29 mouse cellular contexts compared by ENCODE assay signal in genomic region chr4:117352957-117353356, GRCm38 (mm10).
DNase-seq lines count a peak whose midpoint lies in the region; ATAC-seq and TF ChIP-seq lines count a peak whose summit lies in the region.
"Had no signal": no experiment of that assay in that cellular context is flagged by ENCODE, and none has a peak within 500 bp of the region (broad histone marks: within the 10 kb centered on the region; RNA-seq: fewer than 3 reads in every experiment).

No protein-coding gene starts in this region.

- H3K9ac ChIP-seq in limb, embryonic 13.5 days, result no peak overlapping the region
- H3K9ac ChIP-seq: embryonic facial prominence, embryonic 12.5 days; embryonic facial prominence, embryonic 15.5 days; forebrain, postnatal 0 days; heart, embryonic 13.5 days; hindbrain, embryonic 14.5 days had no signal

- H3K36me3 ChIP-seq in limb, embryonic 13.5 days, result no peaks in the 10 kb centered on the region
- H3K36me3 ChIP-seq: embryonic facial prominence, embryonic 12.5 days; embryonic facial prominence, embryonic 15.5 days; G1E; heart, embryonic 13.5 days had no signal

- no peaks in the 10 kb centered on the region for H3K9me3 ChIP-seq in limb, embryonic 13.5 days
- H3K9me3 ChIP-seq: embryonic facial prominence, embryonic 12.5 days; embryonic facial prominence, embryonic 15.5 days; G1E; heart, embryonic 13.5 days had no signal

- no peak for DNase-seq in gastrocnemius, adult 2 months
- no peak for DNase-seq in gastrocnemius, postnatal 25 days
- peak; percentile 79 for DNase-seq in ES-CJ7 (ENCODE audit: low read depth, low spot score)
- peak; percentile 67 for DNase-seq in ZHBTc4 (ENCODE audit: low read depth, low spot score)
- no peak for DNase-seq in kidney, postnatal 36 days
- no peak for DNase-seq in kidney, adult 8-10 months
- DNase-seq in testis, postnatal 14 days (ENCODE audit: low spot score), result no peak
- DNase-seq: adrenal gland, adult 8-10 months; adrenal gland, postnatal 25 days; cerebellum, adult 18-20 months; cerebellum, adult 9-10 months; cerebellum, postnatal 14 days; forebrain, postnatal 0 days; gastrocnemius, postnatal 10 days; heart, adult 11 months; heart, postnatal 14 days; heart, postnatal 4 days had no signal

- H3K4me1 ChIP-seq in limb, embryonic 13.5 days, result peaks cover 85% of the 10 kb centered on the region

- no peak overlapping the region for H3K4me3 ChIP-seq in gastrocnemius, adult 2 months
- no peak overlapping the region for H3K4me3 ChIP-seq in limb, embryonic 13.5 days
- H3K4me3 ChIP-seq: embryonic facial prominence, embryonic 12.5 days; embryonic facial prominence, embryonic 15.5 days; heart, embryonic 13.5 days had no signal

- peak overlapping the region; percentile 81 for H3K27ac ChIP-seq in gastrocnemius, adult 2 months
- 0 out of 2 replicates have a peak overlapping the region, but pooled peaks have one; percentile 15 for H3K27ac ChIP-seq in limb, embryonic 13.5 days
- H3K27ac ChIP-seq: embryonic facial prominence, embryonic 12.5 days; embryonic facial prominence, embryonic 15.5 days; heart, embryonic 13.5 days; hindbrain, embryonic 14.5 days; hindbrain, postnatal 0 days had no signal

- 51% methylated on average over 9 of the region's 9 CpGs for WGBS in limb, embryonic 13.5 days

- intact Hi-C loops in gastrocnemius, adult 2 months (cut with DNase I), result no loop called here

- ATAC-seq in limb, embryonic 13.5 days (ENCODE audit: low FRiP score, low read depth), result no peak
- ATAC-seq: activated CD4-positive, CD25-positive, alpha-beta regulatory T cell, adult 4 months; forebrain, embryonic 14.5 days; forebrain, postnatal 0 days; hindbrain, postnatal 0 days; inflammation-experienced regulatory T-cells, adult 6 months; intestine, embryonic 16.5 days; Patski had no signal

- TF ChIP-seq CTCF in gastrocnemius, adult 2 months (IDR thresholded peaks at IDR 0.05), result no peak

- H3K4me2 ChIP-seq in limb, embryonic 13.5 days (replicated peaks), result no peak overlapping the region
- H3K4me2 ChIP-seq: embryonic facial prominence, embryonic 12.5 days; embryonic facial prominence, embryonic 15.5 days; heart, embryonic 13.5 days; hindbrain, embryonic 14.5 days had no signal

- peaks cover 3% of the 10 kb centered on the region; the same call in 1 of the 2 replicates for H3K27me3 ChIP-seq in limb, embryonic 13.5 days
- H3K27me3 ChIP-seq: embryonic facial prominence, embryonic 12.5 days; embryonic facial prominence, embryonic 15.5 days; Patski had no signal

Comparison
In these comparisons a context has a peak if more than half of its experiments do, and no peak if none do; other contexts are left out.
1. DNase-seq: peak in ES-CJ7 (single experiment) and ZHBTc4 (single experiment); none in gastrocnemius, adult 2 months (single experiment), gastrocnemius, postnatal 25 days (single experiment), kidney, postnatal 36 days (0 of 2), kidney, adult 8-10 months (0 of 2) and testis, postnatal 14 days (single experiment).